Comparison of ENCODE assay signal across 20 mouse cellular contexts in the genomic region with DNA sequence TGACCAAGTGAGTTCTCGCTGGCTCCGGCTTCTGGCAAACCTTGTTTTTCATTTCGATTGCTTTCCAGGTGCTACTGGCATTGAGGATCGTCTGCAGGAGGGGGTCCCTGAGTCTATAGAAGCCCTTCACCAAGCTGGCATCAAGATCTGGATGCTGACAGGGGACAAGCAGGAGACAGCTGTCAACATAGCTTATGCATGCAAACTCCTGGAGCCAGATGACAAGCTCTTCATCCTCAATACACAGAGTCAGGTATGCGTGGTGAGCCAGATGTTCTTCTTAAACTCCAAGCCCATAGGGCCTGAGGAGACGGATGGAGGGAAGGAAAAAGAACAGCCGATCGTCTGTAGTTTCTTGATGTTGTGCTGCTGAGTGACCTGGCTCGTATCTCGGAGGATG.
A peak's percentile ranks its signal among the peaks of the same experiment; 100 is the strongest.
DNase-seq lines count a peak whose midpoint lies in the region; ATAC-seq and TF ChIP-seq lines count a peak whose summit lies in the region.
"Had no signal": no experiment of that assay in that cellular context is flagged by ENCODE, and none has a peak within 500 bp of the region (broad histone marks: within the 10 kb centered on the region; RNA-seq: fewer than 3 reads in every experiment).

No protein-coding gene starts in this region.

- H3K4me1 ChIP-seq in hindbrain, embryonic 11.5 days (replicated peaks; ENCODE audit: control insufficient read depth, insufficient read depth, low read length): no peaks in the 10 kb centered on the region
- no peaks in the 10 kb centered on the region for H3K4me1 ChIP-seq in hindbrain, embryonic 16.5 days (ENCODE audit: control insufficient read depth, insufficient read depth, low read depth, low read length)
- H3K4me1 ChIP-seq in midbrain, embryonic 15.5 days: no peaks in the 10 kb centered on the region
- peaks cover 2% of the 10 kb centered on the region; the same call in 1 of the 2 replicates for H3K4me1 ChIP-seq in midbrain, embryonic 16.5 days (ENCODE audit: control insufficient read depth, insufficient read depth, low read length)
- H3K4me1 ChIP-seq: heart, embryonic 13.5 days; hindbrain, embryonic 13.5 days had no signal

- H3K9ac ChIP-seq in hindbrain, embryonic 11.5 days (ENCODE audit: low read depth, low read length): no peak overlapping the region
- no peak overlapping the region for H3K9ac ChIP-seq in hindbrain, embryonic 16.5 days (ENCODE audit: low read depth, low read length)
- no peak overlapping the region for H3K9ac ChIP-seq in midbrain, embryonic 15.5 days
- H3K9ac ChIP-seq in midbrain, embryonic 16.5 days (ENCODE audit: low read depth, low read length): no peak overlapping the region
- H3K9ac ChIP-seq: embryonic facial prominence, embryonic 13.5 days; forebrain, postnatal 0 days; heart, embryonic 13.5 days; hindbrain, embryonic 13.5 days had no signal

- no peak for TF ChIP-seq CTCF in brain, embryonic 14.5 days (IDR thresholded peaks at IDR 0.05; ENCODE audit: borderline replicate concordance, extremely low read depth, insufficient read depth, insufficient read length)

- peak; percentile 11 for DNase-seq in CD4-positive, CD25-positive, alpha-beta regulatory T cell, adult 2 months (ENCODE audit: low read depth, low spot score)
- DNase-seq in hindbrain, embryonic 11.5 days (ENCODE audit: low spot score): peak; percentile 4
- DNase-seq in brain, embryonic 14.5 days (ENCODE audit: low read depth): peak; percentile 22
- DNase-seq in thymus, postnatal 4 days: no peak
- DNase-seq: cerebellum, adult 11 months; cerebellum, adult 8-10 months; gastrocnemius, postnatal 25 days; heart, adult 11 months; heart, postnatal 36 days had no signal

- no peak overlapping the region for H3K4me3 ChIP-seq in hindbrain, embryonic 11.5 days (ENCODE audit: low read depth, low read length)
- H3K4me3 ChIP-seq in hindbrain, embryonic 16.5 days (ENCODE audit: low read length): no peak overlapping the region
- no peak overlapping the region for H3K4me3 ChIP-seq in midbrain, embryonic 15.5 days
- H3K4me3 ChIP-seq in midbrain, embryonic 16.5 days (ENCODE audit: low read depth, low read length): no peak overlapping the region
- H3K4me3 ChIP-seq: embryonic facial prominence, embryonic 13.5 days; heart, embryonic 13.5 days; hindbrain, embryonic 13.5 days had no signal

- no peaks in the 10 kb centered on the region for H3K36me3 ChIP-seq in hindbrain, embryonic 11.5 days (ENCODE audit: control insufficient read depth, insufficient read depth, low read length)
- H3K36me3 ChIP-seq in hindbrain, embryonic 16.5 days (ENCODE audit: control insufficient read depth, insufficient read depth, low read length): no peaks in the 10 kb centered on the region
- H3K36me3 ChIP-seq in midbrain, embryonic 15.5 days (replicated peaks): no peaks in the 10 kb centered on the region
- peaks cover 3% of the 10 kb centered on the region; the same call in 1 of the 2 replicates for H3K36me3 ChIP-seq in midbrain, embryonic 16.5 days (ENCODE audit: control insufficient read depth, insufficient read depth, low read length)
- H3K36me3 ChIP-seq: hindbrain, embryonic 13.5 days had no signal

- no peak for TF ChIP-seq POLR2A in brain, embryonic 14.5 days (IDR thresholded peaks at IDR 0.05; ENCODE audit: borderline replicate concordance, extremely low read depth, insufficient read depth, insufficient read length, poor library complexity, severe bottlenecking)

- no peak overlapping the region for H3K4me2 ChIP-seq in hindbrain, embryonic 11.5 days (replicated peaks; ENCODE audit: low read depth, low read length)
- H3K4me2 ChIP-seq in hindbrain, embryonic 16.5 days (ENCODE audit: low read length): no peak overlapping the region
- H3K4me2 ChIP-seq in midbrain, embryonic 15.5 days: no peak overlapping the region
- no peak overlapping the region for H3K4me2 ChIP-seq in midbrain, embryonic 16.5 days (ENCODE audit: low read length)
- H3K4me2 ChIP-seq: embryonic facial prominence, embryonic 13.5 days; heart, embryonic 13.5 days; hindbrain, embryonic 13.5 days had no signal

- H3K27me3 ChIP-seq in hindbrain, embryonic 11.5 days (ENCODE audit: control insufficient read depth, insufficient read depth, low read length): no peaks in the 10 kb centered on the region
- H3K27me3 ChIP-seq in hindbrain, embryonic 16.5 days (replicated peaks; ENCODE audit: control insufficient read depth, insufficient read depth, low read length): no peaks in the 10 kb centered on the region
- H3K27me3 ChIP-seq in midbrain, embryonic 15.5 days (replicated peaks): no peaks in the 10 kb centered on the region
- no peaks in the 10 kb centered on the region for H3K27me3 ChIP-seq in midbrain, embryonic 16.5 days (ENCODE audit: control insufficient read depth, insufficient read depth, low read depth, low read length)
- H3K27me3 ChIP-seq: CH12.LX; embryonic facial prominence, embryonic 13.5 days; heart, embryonic 13.5 days; hindbrain, embryonic 13.5 days; Patski had no signal

- WGBS in hindbrain, embryonic 11.5 days: 89% methylated on average over 10 of the region's 10 CpGs
- 78% methylated on average over 10 of the region's 10 CpGs for WGBS in hindbrain, embryonic 16.5 days
- 73% methylated on average over 10 of the region's 10 CpGs for WGBS in midbrain, embryonic 15.5 days
- 76% methylated on average over 10 of the region's 10 CpGs for WGBS in midbrain, embryonic 16.5 days

- no peak for ATAC-seq in CD4-positive, CD25-positive, alpha-beta regulatory T cell, adult 4 months
- ATAC-seq in hindbrain, embryonic 11.5 days (ENCODE audit: low FRiP score): no peak
- no peak for ATAC-seq in hindbrain, embryonic 16.5 days
- 0 out of 2 replicates have a peak, but pooled peaks have one; percentile 51 for ATAC-seq in midbrain, embryonic 15.5 days (replicated peaks)
- no peak; the same call in 1 of the 2 replicates for ATAC-seq in midbrain, embryonic 16.5 days
- ATAC-seq: intestine, embryonic 16.5 days; Patski had no signal

- no peak overlapping the region for H3K27ac ChIP-seq in hindbrain, embryonic 11.5 days (ENCODE audit: low read depth, low read length)
- H3K27ac ChIP-seq in hindbrain, embryonic 16.5 days (ENCODE audit: low read depth, low read length): no peak overlapping the region
- H3K27ac ChIP-seq in midbrain, embryonic 15.5 days: no peak overlapping the region
- no peak overlapping the region for H3K27ac ChIP-seq in midbrain, embryonic 16.5 days (ENCODE audit: low read length)
- H3K27ac ChIP-seq: embryonic facial prominence, embryonic 13.5 days; heart, embryonic 13.5 days; hindbrain, embryonic 13.5 days had no signal

- H3K9me3 ChIP-seq in hindbrain, embryonic 11.5 days (ENCODE audit: control insufficient read depth, low read length): no peaks in the 10 kb centered on the region
- H3K9me3 ChIP-seq in hindbrain, embryonic 16.5 days (ENCODE audit: control insufficient read depth, low read length): no peaks in the 10 kb centered on the region
- H3K9me3 ChIP-seq in midbrain, embryonic 15.5 days: no peaks in the 10 kb centered on the region
- no peaks in the 10 kb centered on the region for H3K9me3 ChIP-seq in midbrain, embryonic 16.5 days (replicated peaks; ENCODE audit: control insufficient read depth, low read length, poor library complexity, severe bottlenecking)
- H3K9me3 ChIP-seq: embryonic facial prominence, embryonic 13.5 days; heart, embryonic 13.5 days; hindbrain, embryonic 13.5 days had no signal
